Mouse (Mus musculus): ENCODE measurements around the gene Cacng4.

The Cacng4 gene

GRCm38 (mm10) chr11:107720264-107721021, 73.9 kb downstream of the Cacng4 start:
- no peak for DNase-seq (ENCODE audit: low read depth, low spot score)

- DNase-seq (ENCODE audit: low read depth, low spot score): peak; percentile 35
These were observed 77.9 kb downstream of the Cacng4 start, which contains the start of gene Cacng1 for GRCm38 (mm10) chr11:107716332-107716938. TSS of gene Cacng1 (minus strand) at chr11:107716522.

GRCm38 (mm10) chr11:107714368-107714767, 80.0 kb downstream of the Cacng4 start:
- no peak for DNase-seq (ENCODE audit: low read depth, low spot score)

- no peak for DNase-seq (ENCODE audit: low read depth, low spot score)
These were observed 84.0 kb downstream of the Cacng4 start for GRCm38 (mm10) chr11:107710379-107710778.

GRCm38 (mm10) chr11:107707897-107708610, 86.3 kb downstream of the Cacng4 start:
- peak; percentile 61 for DNase-seq (ENCODE audit: low read depth, low spot score)

- DNase-seq (ENCODE audit: low read depth, low spot score): no peak
These were observed 88.8 kb downstream of the Cacng4 start for GRCm38 (mm10) chr11:107705476-107706074.

GRCm38 (mm10) chr11:107705060-107705459, 89.3 kb downstream of the Cacng4 start:
- DNase-seq (ENCODE audit: low read depth, low spot score): no peak

- no peak for DNase-seq (ENCODE audit: low read depth, low spot score)
These were observed 90.9 kb downstream of the Cacng4 start for GRCm38 (mm10) chr11:107703272-107704134.

GRCm38 (mm10) chr11:107699967-107700366, 94.4 kb downstream of the Cacng4 start:
- no peak for DNase-seq (ENCODE audit: low read depth, low spot score)

- DNase-seq (ENCODE audit: low read depth, low spot score): no peak
These were observed 101.0 kb downstream of the Cacng4 start for GRCm38 (mm10) chr11:107693338-107693737.

- DNase-seq (ENCODE audit: low read depth, low spot score): no peak
These were observed 102.8 kb downstream of the Cacng4 start for GRCm38 (mm10) chr11:107691569-107691968.

- DNase-seq (ENCODE audit: low read depth, low spot score): no peak
These were observed 105.9 kb downstream of the Cacng4 start for GRCm38 (mm10) chr11:107688480-107688879.

- no peak for DNase-seq (ENCODE audit: low read depth, low spot score)
These were observed 108.1 kb downstream of the Cacng4 start for GRCm38 (mm10) chr11:107686290-107686689.

GRCm38 (mm10) chr11:107683544-107684465, 110.6 kb downstream of the Cacng4 start:
- DNase-seq (ENCODE audit: low read depth, low spot score): no peak

- DNase-seq (ENCODE audit: low read depth, low spot score): no peak
These were observed 111.5 kb downstream of the Cacng4 start for GRCm38 (mm10) chr11:107682694-107683355.

Measured in mesoderm, embryonic 11.5 days (tissue).